Mouse (Mus musculus) midbrain, embryonic 14.5 days (tissue): ENCODE data around the gene Gtf3c1. TPM values are rescaled to one million over a fixed set of nuclear protein-coding genes. Genes with fewer than 3 reads are reported as not detected.

Source experiments
- ATAC-seq: fragments of 200-750 bp; cut with Nextera tagmentation; 2 replicates; pipeline ENCODE4 v1.8.0; 2017; ENCODE audit warnings: moderate number of reproducible peaks, moderate library complexity; ENCODE audit not compliant: low FRiP score, low TSS enrichment
- DNase-seq: peaks from one replicate; pipeline ENCODE4 v3.0.0-alpha.2; 2015
- H3K27ac ChIP-seq: fragments of 300-500 bp; sonication (generic); replicated peaks from 2 replicates; pipeline ENCODE4 v1.5.1; 2014; ENCODE audit warnings: mild to moderate bottlenecking, low read depth, low read length, moderate library complexity
- H3K27me3 ChIP-seq: fragments of 300-500 bp; sonication (generic); 2 replicates; pipeline ENCODE4 v1.6.1; 2014; ENCODE audit warnings: low read length, control low read depth, mixed read lengths; ENCODE audit not compliant: control insufficient read depth, insufficient read depth
- H3K36me3 ChIP-seq: fragments of 300-500 bp; sonication (generic); 2 replicates; pipeline ENCODE4 v1.6.1; 2014; ENCODE audit warnings: low read length, control low read depth; ENCODE audit not compliant: control insufficient read depth, insufficient read depth
- H3K4me1 ChIP-seq: fragments of 300-500 bp; sonication (generic); 2 replicates; pipeline ENCODE4 v1.6.1; 2014; ENCODE audit warnings: mild to moderate bottlenecking, antibody characterized with exemption, low read length, control low read depth; ENCODE audit not compliant: control insufficient read depth, insufficient read depth
- H3K4me2 ChIP-seq: fragments of 300-500 bp; sonication (generic); 2 replicates; pipeline ENCODE4 v1.6.1; 2014; ENCODE audit warnings: mild to moderate bottlenecking, low read length, moderate library complexity
- H3K4me3 ChIP-seq: fragments of 300-500 bp; sonication (generic); replicated peaks from 2 replicates; pipeline ENCODE4 v1.5.1; 2014; ENCODE audit warnings: low read depth, low read length
- H3K9ac ChIP-seq: fragments of 300-500 bp; sonication (generic); replicated peaks from 2 replicates; pipeline ENCODE4 v1.6.1; 2014; ENCODE audit warnings: mild to moderate bottlenecking, low read length, moderate library complexity
- H3K9me3 ChIP-seq: fragments of 300-500 bp; sonication (generic); 2 replicates; pipeline ENCODE4 v1.6.1; 2016; ENCODE audit warnings: low read length, control low read depth, mixed read lengths; ENCODE audit not compliant: control insufficient read depth
- WGBS: fragments of 180-500 bp; shearing (Covaris S2); extraction: QIAGEN DNeasy Blood & Tissue Kit; methylation state at CpG from one replicate; pipeline ENCODE4 v1.1.7; 2014; 5-methylcytosine and 5-hydroxymethylcytosine counted together
- polyA plus RNA-seq: library from polyadenylated mRNA; unstranded; fragments of >200 nt; fragmentation: Nextera tagmentation; extraction: Ambion mirVana; gene quantifications from 2 replicates; pipeline ENCODE4 v1.2.1, GENCODE M21; 2014

Gtf3c1 gene
- polyA plus RNA-seq, 1 experiment from 2014 or later = 47.1 TPM

- WGBS = 93% methylated on average over 6 of the region's 6 CpGs
- no peak overlapping the region for H3K27ac ChIP-seq
- H3K9me3 ChIP-seq = no peaks in the 10 kb centered on the region
- no peaks in the 10 kb centered on the region for H3K27me3 ChIP-seq
- ATAC-seq = no peak
- H3K9ac ChIP-seq = no peak overlapping the region
- H3K36me3 ChIP-seq = peaks cover 94% of the 10 kb centered on the region
- no peak overlapping the region for H3K4me3 ChIP-seq
- no peaks in the 10 kb centered on the region for H3K4me1 ChIP-seq
- DNase-seq = no peak
- no peak overlapping the region for H3K4me2 ChIP-seq
Observed at GRCm38 (mm10) chr7:125643880-125644279, 63.7 kb downstream of the Gtf3c1 start.

GRCm38 (mm10) chr7:125638870-125639386 lies 68.7 kb downstream of the Gtf3c1 start:
- H3K4me2 ChIP-seq = no peak overlapping the region
- 35% methylated on average over 9 of the region's 9 CpGs for WGBS
- H3K9me3 ChIP-seq = no peaks in the 10 kb centered on the region
- ATAC-seq = peak; percentile 65; the same call in 1 of the 2 replicates
- peaks cover 45% of the 10 kb centered on the region for H3K36me3 ChIP-seq
- DNase-seq = peak; percentile 86
- H3K9ac ChIP-seq = peak overlapping the region; percentile 1; the same call in 1 of the 2 replicates
- H3K4me3 ChIP-seq = no peak overlapping the region
- H3K4me1 ChIP-seq = no peaks in the 10 kb centered on the region
- H3K27me3 ChIP-seq = no peaks in the 10 kb centered on the region
- peak overlapping the region; percentile 69 for H3K27ac ChIP-seq

- Histone ChIP-seq H3K4me3 (no peak overlapping the region), H3K27ac (peak overlapping the region; percentile 69; the same call in 1 of the 2 replicates), H3K9me3 (no peaks in the 10 kb centered on the region), H3K27me3 (no peaks in the 10 kb centered on the region), H3K9ac (no peak overlapping the region), H3K4me1 (no peaks in the 10 kb centered on the region), H3K4me2 (no peak overlapping the region), H3K36me3 (peaks cover 39% of the 10 kb centered on the region)
- ATAC-seq (no peak), DNase-seq (no peak)
- 73% methylated on average over 6 of the region's 6 CpGs for WGBS
Observed at GRCm38 (mm10) chr7:125638376-125638775, 69.2 kb downstream of the Gtf3c1 start.

- H3K27me3 ChIP-seq = no peaks in the 10 kb centered on the region
- H3K4me1 ChIP-seq = no peaks in the 10 kb centered on the region
- DNase-seq (no peak), ATAC-seq (no peak)
- WGBS = 88% methylated on average over 8 of the region's 8 CpGs
- H3K27ac ChIP-seq = no peak overlapping the region
- no peak overlapping the region for H3K9ac ChIP-seq
- no peaks in the 10 kb centered on the region for H3K9me3 ChIP-seq
- H3K4me3 ChIP-seq = no peak overlapping the region
- H3K4me2 ChIP-seq = no peak overlapping the region
- H3K36me3 ChIP-seq = peaks cover 30% of the 10 kb centered on the region
Observed at GRCm38 (mm10) chr7:125637220-125638140, 70.1 kb downstream of the Gtf3c1 start.

GRCm38 (mm10) chr7:125630989-125631388 lies 76.6 kb downstream of the Gtf3c1 start:
- no peak for DNase-seq
- Histone ChIP-seq H3K4me3 (no peak overlapping the region), H3K27ac (no peak overlapping the region), H3K4me2 (no peak overlapping the region), H3K4me1 (0 out of 2 replicates have a peak, but pooled peaks cover 3% of the 10 kb centered on the region), H3K9me3 (no peaks in the 10 kb centered on the region), H3K36me3 (no peaks in the 10 kb centered on the region), H3K9ac (no peak overlapping the region), H3K27me3 (no peaks in the 10 kb centered on the region)
- no peak for ATAC-seq
- 84% methylated on average over 3 of the region's 3 CpGs for WGBS

- no peaks in the 10 kb centered on the region for H3K9me3 ChIP-seq
- no peak overlapping the region for H3K4me3 ChIP-seq
- WGBS = 68% methylated on average over 4 of the region's 4 CpGs
- H3K9ac ChIP-seq = no peak overlapping the region
- no peaks in the 10 kb centered on the region for H3K27me3 ChIP-seq
- ATAC-seq (no peak), DNase-seq (no peak)
- 0 out of 2 replicates have a peak, but pooled peaks cover 3% of the 10 kb centered on the region for H3K4me1 ChIP-seq
- no peak overlapping the region for H3K27ac ChIP-seq
- no peak overlapping the region for H3K4me2 ChIP-seq
- no peaks in the 10 kb centered on the region for H3K36me3 ChIP-seq
Observed at GRCm38 (mm10) chr7:125630317-125630716, 77.3 kb downstream of the Gtf3c1 start.

- ATAC-seq = no peak
- Histone ChIP-seq H3K27me3 (no peaks in the 10 kb centered on the region), H3K27ac (no peak overlapping the region), H3K4me1 (no peaks in the 10 kb centered on the region), H3K9me3 (no peaks in the 10 kb centered on the region), H3K36me3 (no peaks in the 10 kb centered on the region), H3K9ac (no peak overlapping the region), H3K4me2 (no peak overlapping the region), H3K4me3 (no peak overlapping the region)
- DNase-seq = no peak
- 62% methylated on average over 7 of the region's 7 CpGs for WGBS
Observed at GRCm38 (mm10) chr7:125625829-125626228, 81.8 kb downstream of the Gtf3c1 start.

GRCm38 (mm10) chr7:125625219-125625618 lies 82.4 kb downstream of the Gtf3c1 start:
- no peak for ATAC-seq
- no peak overlapping the region for H3K9ac ChIP-seq
- H3K4me2 ChIP-seq = no peak overlapping the region
- H3K4me1 ChIP-seq = no peaks in the 10 kb centered on the region
- H3K27me3 ChIP-seq = no peaks in the 10 kb centered on the region
- H3K9me3 ChIP-seq = no peaks in the 10 kb centered on the region
- no peak overlapping the region for H3K4me3 ChIP-seq
- H3K27ac ChIP-seq = no peak overlapping the region
- DNase-seq = no peak
- no peaks in the 10 kb centered on the region for H3K36me3 ChIP-seq
- WGBS = 69% methylated on average over 4 of the region's 4 CpGs
